Mouse (Mus musculus): Measurements from ENCODE around the gene Armc9. TPM values are rescaled to one million over a fixed set of nuclear protein-coding genes. Genes with fewer than 3 reads are reported as not detected.

Gene Armc9
- polyA plus RNA-seq, 2 experiments from 2014 or later = 6.2 to 7.8 TPM

DNA sequence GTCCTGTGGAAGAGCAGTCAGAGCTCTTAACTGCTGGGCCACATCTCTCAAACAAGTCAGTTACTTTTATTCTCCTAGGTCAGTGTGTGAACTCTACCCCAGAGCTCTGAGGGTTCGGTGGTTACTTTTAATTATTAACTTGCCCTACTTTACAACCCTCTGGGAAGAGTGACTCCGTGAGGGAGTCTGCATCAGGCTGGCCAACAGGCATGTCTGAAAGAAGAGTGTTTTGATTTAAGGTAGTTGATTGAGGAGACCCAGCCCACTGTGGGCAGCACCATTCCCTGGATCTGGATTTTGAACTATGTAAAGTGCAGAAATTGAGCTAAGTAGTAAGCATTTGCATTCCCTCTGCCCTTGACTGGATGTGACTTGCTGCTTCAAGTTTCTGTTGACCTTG, 21.5 kb downstream of the Armc9 start:
- no peak for ATAC-seq

DNA sequence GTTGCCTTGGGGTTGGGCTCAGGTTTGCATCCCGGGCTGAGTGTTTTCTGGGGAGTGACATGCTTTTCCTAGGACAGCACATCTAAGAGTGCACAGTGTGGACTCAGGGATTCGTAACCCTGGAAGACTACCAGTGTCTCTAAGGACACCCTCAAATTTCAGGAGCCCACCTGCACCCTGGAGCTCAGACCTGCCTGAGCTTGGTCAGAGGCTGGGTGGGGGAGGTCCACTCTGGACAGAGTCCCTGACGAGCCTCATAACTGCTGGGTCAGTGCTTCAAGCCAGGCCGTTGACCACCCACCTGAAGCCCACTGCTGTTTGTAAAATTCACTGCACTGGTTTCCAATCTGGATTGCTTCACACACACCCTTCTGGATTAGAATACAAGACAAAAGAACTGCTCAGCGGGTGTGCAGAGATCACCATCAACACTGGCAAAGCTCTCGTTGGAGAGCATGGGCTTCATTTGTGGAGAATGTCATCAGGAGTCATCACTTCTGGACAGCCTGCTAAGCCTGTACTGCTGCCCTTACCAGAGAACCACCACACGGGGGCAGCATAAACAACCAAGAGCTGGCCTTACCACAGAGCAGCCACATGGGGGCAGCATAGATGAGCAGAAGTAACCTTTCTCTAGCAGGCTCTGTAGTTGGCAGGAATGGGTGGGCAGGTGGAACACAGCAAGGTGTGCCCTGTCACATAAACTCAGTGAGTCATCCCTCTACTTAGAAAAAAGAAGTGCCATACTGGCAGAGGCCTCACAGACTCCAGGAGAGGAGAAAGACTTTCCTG, 24.1 kb downstream of the Armc9 start:
- ATAC-seq = peak; percentile 98

DNA sequence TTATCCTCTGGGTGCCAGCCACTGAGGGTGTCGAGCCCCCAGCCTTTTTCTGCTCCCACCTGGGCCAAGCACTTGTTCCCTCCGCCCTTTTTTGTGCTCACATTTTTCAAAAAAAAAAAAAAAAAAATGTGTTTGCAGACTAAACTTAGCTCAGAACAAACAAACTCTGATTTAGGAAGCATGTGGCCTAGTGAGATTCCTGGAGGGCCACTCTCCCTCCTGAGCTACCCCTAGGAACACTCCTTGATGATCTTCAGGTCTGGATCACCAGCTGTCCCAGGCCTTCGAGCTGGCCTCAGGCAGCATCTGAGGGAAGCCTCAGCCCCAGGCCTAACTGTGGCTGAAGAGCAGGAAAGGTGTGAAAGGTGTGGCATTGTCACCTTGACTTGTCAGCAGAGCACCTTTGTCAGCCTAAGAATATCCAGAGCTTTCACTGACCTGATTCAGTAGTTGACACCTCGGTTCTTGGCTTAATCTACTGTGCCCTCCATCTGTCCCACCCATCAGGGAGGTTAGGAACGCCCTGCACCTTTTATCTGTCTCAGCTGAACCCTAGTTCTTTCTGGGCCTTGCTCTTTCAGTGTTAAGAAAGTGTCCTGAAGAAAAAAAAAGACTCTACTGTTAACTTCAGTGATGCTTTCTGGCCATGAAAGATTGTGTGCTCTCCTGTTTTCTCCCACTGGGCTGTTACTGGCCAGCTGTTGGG, 27.6 kb downstream of the Armc9 start:
- no peak for ATAC-seq

DNA sequence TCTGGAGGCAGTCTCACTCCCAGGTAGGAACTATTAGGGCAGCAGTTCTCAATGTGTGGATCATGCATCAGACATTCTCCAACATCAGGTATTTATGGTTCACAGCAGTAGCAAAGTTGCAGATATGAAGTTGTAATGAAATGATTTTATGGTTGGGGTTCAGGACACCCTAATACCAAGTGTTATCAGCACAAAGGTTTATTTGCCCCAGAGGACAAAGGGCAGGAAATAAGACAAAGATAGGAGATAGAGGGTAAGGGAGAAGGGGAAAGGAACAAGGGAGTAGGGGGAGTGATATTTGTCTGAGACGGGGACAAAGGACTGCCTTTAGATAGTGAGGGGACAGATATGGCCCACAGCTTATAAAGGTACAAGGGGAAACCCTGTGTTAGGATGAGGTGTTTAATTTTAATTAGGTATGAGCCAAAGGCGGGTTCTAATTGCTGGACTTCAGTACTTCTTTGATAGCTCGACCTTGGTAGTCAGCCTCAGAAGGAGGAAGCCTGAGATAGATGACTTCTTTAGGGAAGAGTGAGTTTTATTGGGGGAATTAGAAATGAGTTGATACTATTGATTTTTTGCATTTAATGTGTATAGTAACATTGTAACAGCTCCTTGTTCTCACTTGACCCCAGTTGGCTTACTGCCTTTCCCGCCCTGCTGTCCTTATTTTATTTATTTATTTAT, 29.1 kb downstream of the Armc9 start:
- no peak for ATAC-seq

DNA sequence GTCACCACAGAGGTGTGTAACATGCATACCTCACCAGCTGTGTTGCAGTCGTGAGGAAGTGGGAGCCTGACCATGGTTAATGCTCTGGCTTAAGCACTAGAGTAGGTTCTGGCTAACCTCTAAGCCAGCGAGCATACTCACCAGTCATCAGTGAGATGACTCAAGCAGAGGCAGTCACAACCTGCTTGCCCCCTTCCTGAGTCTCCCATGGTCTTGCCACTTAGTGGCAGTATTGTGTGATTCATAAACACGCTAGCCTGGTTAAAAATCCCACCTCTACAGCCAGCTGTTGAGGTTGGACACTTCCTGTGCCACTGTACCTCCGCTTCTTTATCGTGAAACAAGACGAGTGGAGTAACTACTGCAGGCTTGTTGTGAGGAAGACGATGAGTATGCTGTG, 32.2 kb downstream of the Armc9 start:
- ATAC-seq = no peak

DNA sequence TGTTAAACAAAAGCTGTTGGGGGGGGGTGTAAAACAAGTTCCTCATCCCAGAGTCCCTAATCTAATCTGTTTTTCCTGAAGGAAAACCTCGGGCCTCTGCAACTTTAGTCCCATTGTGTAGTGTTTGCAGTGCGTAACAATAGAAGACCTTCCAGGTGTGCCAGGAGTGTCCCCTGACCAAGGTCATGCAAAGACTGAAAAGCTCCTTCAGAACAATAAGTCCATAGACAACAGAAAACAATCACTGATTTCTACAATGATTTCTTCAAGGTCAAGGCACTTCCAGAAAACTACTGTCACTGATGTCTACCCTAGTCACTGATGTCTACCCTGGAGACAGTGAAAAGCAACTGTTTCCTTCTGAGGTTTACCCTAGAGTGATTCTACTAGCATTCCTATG, 33.3 kb downstream of the Armc9 start:
- ATAC-seq = no peak

DNA sequence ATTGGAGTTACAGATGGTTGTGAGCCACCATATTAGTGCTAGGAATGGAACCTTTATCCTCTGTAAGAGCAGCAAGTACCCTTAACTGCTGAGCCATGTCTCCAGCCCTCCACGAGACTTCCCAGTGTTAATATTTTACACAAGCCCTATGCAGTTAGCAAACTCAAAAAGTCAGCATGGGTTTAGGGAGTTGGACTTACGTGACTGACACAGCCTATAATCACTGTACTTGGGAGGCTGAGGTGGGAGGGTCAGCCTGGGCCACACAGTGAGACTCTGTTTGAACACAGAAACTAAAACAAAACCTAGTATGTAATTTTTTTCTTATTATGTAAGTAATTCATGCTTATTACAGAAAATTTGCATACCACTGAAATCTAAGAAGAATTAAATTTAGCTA, 33.7 kb downstream of the Armc9 start:
- no peak for ATAC-seq

DNA sequence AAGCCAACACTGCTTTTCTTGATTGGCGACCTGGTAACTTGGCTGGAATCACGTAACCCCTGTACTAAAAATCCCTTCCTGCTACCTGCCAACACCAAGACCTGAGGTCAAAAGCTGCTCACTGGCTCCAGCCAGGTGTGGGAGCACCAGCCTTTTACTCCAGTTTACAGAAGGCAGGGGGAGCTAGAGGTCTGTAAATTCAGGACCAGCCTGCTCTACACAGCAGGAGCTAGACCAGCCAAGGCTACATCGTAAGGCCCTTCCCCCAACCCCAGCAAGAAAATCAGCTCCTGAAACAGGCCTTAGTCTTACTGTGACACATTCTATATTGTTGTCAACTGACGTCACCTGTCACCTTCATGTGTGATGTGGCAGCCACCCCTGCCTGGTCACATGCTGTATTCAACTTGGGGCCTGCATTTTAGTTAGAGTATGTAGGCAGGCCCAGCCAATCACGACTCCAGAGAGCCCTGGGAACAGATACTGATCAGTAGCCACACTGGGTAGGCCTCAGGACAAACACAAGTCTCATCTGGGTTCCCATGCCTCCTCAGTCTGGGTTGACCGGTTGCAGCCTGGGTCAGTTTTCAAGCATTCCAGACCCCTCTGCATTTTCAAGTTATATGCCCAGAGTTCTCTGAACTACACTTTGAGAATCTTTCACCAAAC, 34.6 kb downstream of the Armc9 start:
- no peak for ATAC-seq

DNA sequence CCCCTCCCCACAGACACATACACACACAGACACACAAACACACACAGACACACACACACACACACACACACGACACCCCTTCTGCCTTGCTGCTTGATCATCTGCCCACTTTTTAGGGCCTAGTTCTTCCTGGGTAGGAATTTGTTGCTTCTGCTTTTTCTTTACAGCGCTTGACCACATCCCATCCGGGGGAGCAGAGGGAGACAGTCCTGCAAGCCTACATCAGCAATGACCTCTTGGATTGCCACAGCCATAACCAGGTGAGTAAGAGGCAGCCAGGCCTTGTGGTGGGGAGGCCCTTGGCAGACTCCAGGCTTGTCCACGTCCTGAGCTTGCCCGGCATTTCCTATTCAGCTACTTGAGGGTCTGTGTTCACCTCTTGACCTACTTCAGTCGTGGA, 36.3 kb downstream of the Armc9 start:
- ATAC-seq = no peak

DNA sequence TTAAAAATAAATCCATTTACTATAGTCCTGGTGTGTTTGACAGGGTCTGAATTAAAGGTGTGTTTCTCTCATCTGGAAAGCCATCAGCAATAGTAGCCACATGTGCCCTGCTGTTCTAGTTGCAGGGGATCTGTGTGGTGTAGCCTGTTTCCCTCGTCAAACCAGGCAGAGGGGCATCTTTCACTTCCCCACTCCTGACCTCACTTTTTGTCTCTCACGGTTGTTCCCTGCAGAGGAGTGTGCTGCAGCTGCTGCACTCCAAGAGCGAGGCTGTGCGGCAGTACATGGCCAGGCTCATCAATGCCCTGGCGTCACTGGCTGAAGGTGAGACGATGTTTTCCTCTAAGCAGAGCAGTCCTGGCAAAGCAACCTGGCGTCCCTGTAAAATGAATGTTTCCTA, 39.5 kb downstream of the Armc9 start:
- no peak for ATAC-seq

DNA sequence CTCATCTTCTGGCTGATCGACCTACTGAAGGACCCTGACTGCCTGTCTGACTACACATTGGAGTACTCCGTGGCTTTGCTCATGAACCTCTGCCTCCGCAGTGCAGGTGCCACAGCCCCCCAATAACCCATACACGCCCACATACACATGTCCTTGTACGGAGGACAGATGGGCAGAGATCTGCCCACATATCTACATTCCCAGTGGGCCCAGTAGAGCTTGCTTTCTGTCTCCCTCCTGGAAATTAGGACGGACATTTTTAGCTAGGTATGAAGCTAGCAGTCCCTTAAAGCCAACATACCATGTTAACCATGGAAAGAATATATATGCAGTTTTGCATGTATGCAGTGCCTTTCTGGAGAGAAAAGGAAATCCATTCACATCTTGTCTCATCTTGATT, 43.7 kb downstream of the Armc9 start:
- ATAC-seq = no peak

DNA sequence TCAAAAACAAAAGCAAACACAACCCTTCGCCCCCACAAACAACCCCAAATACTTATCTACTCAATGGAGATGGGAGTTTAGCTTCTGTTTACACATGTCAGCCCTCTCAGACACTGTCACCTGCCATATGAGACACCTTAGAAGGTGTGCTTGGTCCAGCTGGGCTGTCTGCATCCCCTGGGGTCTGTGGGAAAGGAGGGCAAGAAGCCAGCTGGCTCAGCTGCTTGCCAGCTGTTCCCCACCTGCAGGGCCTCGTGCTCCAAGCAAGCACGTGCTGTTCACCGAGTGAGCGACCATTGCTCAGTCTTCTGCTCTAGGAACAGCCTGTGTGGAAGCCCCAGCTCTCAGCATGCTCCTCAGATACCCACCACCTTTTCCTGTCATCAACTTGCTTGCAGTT, 44.4 kb downstream of the Armc9 start:
- no peak for ATAC-seq

DNA sequence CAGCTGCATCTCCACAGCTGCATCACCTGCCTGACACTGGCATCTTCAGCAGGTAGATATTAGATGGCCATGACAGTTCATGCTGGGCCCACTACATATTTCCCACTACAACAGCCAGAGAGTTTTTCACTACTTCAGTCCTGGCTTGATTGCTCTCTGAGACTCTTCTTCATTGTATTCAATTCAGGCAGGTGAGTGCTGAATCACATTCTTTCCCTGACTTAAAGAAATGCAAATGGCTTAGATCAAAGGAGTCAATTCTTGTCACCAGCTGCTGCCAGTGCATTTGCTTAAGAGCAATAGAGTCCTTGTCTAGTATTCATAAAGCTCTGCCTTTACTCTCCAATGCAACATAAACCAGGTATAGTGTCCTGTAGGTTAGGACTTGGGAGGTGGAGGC, 46.7 kb downstream of the Armc9 start:
- ATAC-seq = no peak

DNA sequence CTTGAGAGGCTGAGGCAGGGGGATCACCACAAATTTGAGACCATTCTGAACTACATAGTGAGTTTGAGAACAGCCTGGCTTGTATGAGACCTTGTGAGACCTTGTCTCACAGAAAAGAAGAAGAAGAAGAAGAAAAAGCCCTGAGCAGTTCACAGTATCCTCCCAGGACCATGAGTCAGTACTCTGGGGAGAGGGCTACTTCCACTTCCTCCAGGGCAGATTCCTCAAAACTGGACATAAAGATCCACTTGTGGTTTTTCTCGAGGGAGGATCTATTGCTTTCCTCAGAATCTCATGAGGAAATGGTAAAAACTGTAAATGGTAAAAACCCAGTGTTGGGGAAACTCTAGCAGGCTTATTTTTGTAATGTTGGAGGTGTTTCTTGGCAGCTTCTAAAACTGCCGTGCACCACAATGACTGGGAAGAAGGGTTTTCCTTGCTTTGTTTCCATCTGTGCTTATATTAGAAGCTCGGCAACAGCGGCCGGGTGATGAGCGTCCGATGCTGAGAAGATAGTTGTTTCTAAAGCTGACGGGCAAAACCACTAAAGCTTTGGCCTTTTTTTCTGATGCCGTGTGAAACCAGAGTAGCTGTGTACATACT, 48.1 kb downstream of the Armc9 start:
- no peak for ATAC-seq

DNA sequence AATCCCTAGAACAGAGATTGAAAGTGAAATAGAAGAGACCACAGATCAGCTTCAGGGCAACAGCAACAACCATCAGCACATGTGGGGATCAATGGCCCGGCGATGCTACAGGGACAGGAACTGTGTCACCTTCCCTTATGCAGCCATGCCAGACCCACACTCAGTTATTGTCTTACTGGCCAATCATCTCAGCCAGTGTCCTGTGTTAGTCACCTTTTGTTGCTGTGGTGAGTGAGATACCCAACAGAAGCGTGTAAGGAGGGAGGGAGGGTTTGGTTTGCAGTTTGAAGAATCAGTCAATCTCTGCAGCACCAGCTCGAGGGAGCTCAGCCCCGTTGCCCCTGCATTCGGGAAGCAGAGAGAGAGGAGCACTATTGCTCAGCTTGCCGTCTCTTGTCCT, 56.1 kb downstream of the Armc9 start:
- ATAC-seq = no peak

DNA sequence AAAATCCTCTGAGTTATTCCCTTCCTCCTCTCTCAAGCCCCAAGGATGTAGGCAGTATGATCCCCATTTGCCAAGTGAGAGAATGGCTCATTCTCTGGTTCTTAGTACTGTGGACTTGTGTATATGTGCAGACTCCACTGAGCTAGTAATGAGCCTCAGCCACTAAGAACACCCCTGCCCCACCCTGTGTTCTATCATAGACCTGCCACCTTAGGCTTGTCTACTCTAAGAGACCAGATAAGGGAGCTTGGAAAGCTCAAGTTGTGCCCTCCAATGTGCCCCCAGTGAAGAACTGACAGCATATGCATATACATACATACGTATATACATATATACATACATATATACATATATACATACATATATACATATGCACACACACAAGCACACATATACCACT, 56.9 kb downstream of the Armc9 start:
- no peak for ATAC-seq

DNA sequence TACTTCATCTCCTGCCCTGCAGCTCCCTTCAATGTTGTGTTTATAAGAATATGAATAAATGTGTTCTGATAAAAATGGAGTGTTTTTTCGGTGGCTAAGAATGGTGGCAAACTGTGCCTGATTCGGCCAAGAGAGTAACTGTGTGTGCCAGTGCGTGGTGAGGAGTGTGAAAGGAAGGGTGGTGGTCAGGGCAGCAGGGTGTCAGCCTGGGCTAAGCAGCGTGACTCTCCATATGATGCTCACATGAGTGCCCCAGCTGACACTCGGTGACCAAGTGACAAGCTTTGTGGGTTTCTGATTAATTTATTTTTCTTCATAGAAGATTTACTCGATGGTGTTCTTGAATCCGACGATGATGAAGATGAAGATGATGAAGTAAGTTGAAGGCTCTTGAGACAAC, 58.2 kb downstream of the Armc9 start:
- no peak for ATAC-seq

DNA sequence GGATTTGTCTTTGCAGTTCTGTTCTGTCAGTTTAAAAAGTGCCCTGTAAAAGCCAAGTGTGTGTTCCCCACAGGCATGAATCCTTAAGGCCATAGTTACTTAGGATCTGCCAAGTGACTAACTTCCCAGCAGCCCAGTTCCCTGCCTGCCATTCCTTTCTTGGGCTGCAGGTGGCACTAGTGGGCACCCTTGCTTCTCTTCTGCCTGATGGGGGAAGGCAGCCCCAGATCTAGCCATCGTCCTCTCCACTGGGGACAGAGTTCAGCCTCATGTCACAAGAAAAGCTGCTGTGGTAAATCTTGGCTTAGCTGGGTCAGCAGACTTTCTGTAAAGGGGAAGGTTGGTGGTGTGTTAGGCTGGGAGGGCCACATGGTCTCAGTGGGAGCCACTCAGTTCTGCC, 59.6 kb downstream of the Armc9 start:
- peak; percentile 88 for ATAC-seq

DNA sequence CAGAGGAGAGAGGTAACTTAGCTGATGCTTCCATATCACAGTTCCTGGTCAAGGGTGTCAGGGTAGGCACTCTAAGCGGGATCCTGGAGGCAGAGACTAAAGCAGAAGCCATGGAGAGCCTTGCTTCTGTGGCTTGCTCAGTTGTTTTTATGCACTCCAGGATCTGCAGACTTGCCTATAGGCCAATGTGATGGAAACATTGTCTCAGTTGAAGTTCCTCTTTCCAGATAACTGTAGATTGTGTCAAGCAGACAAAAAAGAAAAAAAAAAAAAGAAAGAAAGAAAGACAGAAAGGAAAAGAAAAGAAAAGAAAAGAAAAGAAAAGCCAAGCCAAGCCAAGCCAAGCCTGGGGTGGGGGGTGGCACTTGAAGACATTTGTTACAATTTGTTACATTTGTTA, 60.7 kb downstream of the Armc9 start:
- no peak for ATAC-seq

DNA sequence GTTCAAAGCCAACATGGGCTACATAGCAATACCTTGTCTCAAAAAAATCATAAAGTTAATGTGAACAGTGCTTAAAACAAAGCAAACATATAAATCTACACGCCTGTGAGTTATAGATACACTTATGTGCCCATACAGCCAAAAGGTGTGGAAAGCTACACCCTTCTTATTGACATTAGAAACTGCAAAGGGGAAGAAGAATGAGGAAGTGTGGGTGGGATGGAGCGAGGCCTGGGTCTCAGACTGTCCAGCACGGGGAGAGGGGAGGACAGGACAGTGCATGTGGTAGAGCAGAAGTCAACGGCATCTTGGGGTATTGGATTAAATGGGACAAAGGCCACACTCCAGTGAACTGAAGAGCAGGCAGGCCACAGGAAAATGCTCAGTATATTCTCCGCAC, 61.8 kb downstream of the Armc9 start:
- no peak for ATAC-seq

DNA sequence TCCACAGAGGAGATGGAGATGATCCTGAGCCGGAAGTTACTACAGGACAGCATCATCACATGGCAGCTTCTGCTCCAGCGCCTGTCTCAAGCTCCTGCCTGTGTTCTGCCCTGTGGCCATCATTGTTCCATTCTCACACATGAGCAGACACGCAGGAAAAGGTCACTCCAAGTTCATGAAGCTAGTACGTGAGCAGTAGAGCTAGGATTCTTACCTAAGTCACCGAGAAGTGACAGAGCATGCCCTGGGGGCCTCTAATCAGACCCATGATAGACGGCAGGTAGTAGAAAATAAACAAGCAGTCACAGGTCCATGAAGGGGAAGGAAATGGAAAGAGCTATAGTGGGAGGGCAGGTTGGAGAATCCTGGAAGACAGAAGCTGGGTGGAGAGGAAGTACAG, 63.4 kb downstream of the Armc9 start:
- ATAC-seq = no peak

DNA sequence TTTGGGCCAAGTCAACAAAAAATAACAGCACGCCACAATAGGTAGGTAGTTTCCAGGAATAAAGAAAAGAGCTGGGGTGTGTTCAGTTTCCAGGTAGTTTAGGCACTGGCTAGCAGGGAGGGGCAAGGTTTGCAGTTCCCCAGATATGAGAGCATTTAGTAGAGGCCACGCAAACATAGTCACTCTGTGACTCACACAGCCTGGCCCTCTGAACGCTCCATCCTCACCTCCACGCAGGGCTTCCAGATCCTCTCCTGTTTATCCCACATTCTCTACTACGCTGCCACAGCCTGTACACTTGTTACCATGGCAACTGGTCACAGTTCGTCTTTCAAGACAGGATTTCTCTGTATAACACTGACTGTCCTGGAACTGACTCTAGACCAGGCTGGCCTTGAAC, 70.6 kb downstream of the Armc9 start:
- ATAC-seq = no peak

DNA sequence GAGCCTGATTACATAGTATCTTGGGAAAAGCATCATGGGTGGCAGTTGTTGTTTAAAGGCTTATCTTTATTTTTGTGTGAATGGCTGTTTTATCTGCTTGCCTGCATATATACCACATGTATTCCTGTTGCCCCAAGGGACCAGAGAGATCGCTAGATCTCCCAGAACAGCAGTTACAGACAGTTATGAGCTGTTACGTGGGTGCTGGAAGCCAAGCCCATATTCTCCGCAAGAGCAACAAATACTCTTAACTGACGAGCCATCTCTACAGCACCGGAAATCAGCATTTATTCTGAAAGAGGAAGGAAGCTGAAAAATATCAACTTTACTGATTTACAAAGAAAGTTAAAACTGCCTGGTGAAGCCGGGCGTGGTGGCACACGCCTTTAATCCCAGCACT, 74.1 kb downstream of the Armc9 start:
- peak; percentile 93 for ATAC-seq
